Mouse (Mus musculus) hematopoietic stem cell, adult 5-6 weeks (primary cell): ENCODE results near the gene Zmynd8. TPM values are rescaled to one million over a fixed set of nuclear protein-coding genes. Genes with fewer than 3 reads are reported as not detected.

Source experiments
- ATAC-seq, 2 experiments: fragments of 125-278 bp in 1 of 2; replicated peaks in 1 of 2; 2 replicates each; pipeline ENCODE4 v1.8.0; 2016 to 2017; ENCODE audit warnings: inconsistent platforms in 2 of 2, mild to moderate bottlenecking in 2 of 2, moderate number of reproducible peaks in 2 of 2, low read depth in 1 of 2, moderate TSS enrichment in 1 of 2; ENCODE audit not compliant: low FRiP score in 2 of 2, poor library complexity in 2 of 2, severe bottlenecking in 2 of 2, insufficient read depth in 1 of 2, low TSS enrichment in 1 of 2
- total RNA-seq: library from RNA; stranded (forward); fragments of 172-1452, 232-1000 nt; gene quantifications from 2 replicates; pipeline ENCODE4 v1.2.3, GENCODE M21; 2017

The Zmynd8 gene
- total RNA-seq, 1 experiment from 2014 or later: 53.2 TPM

DNA sequence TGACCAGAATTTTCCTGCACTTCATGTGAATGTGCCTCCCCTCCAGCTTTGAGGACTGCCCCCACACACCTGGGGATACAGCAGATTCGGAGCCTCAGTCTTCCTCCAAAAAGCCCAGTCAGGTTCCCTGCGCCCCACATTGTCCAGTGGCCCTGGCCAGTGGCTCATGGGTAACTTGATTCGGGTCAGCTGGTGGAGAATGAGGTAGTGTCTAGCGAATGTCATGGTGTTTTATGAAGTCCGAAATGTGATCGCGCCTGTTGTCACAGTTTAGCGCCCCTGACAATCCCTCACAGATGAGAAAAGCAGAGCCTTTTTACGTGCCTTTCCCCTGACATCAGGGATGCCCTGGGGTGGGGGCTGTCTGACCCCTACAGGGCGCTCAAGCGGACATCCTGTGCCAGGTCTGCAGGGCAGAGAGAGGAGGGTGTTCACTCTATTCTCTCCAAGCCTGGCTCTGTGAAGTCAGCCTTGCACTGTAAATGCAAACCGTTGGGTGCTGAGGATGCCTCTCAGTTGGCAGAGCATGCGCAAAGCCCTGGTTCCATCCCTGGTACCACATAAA, 139.3 kb downstream of the Zmynd8 start:
- no peak for ATAC-seq

DNA sequence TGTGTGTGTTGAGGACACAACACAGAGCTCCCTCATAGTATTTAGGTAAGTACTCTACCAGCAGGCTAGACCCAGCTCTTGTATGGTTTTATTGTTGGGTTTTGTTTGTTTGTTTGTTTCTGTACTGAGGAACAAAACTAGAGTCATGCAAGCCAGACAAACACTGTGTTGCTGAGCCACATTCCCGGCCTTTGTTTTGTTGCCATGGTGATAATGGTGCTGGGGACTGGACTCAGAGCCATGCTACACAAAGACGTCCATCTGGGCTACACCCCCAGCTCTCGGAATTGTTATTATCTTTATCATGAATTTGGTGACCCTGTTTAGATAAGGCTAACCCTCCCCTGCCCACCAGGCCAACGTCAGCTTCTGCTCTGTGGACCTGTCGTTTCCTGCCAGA, 140.3 kb downstream of the Zmynd8 start:
- ATAC-seq: no peak

DNA sequence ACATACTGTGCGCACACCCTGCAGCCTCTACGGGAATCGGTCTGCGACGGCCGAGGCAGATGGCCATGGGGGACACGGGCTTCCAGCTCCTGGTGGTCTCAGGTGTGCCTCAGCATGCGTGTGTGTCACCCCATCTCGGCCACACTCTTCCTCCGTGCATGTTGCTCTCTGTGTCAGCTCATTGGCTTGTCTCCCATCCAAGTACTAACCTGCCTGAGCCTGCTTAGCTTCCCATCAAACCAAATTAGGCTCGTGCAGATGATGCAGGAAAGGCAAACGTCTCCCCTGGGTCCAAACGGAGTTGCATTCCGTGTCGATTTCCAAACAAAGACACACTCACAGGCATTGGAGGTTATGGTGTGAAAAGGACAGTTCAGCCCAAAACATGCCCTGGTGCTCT, 141.0 kb downstream of the Zmynd8 start:
- no peak for ATAC-seq

DNA sequence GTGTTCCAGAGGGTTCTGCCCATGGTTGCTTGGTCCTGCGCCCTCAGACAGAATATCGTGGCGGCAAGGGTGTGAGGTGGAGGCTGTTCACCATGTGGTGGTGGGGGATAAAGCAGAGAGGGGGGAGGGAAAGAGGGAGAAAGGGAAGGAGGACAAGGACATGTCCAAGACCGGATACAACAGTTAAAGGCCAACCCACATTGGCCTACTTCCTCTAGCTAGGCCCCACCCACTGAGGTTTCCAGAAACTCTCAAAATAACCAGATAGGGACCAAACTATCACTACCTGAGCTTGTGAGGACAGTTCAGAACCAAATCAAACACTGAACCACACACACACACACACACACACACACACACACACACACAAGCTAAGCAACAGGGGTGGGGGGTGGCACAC, 146.1 kb downstream of the Zmynd8 start:
- 0 out of 4 replicates have a peak, but pooled peaks of 1 of the 2 experiments have one; percentile 7 for ATAC-seq

DNA sequence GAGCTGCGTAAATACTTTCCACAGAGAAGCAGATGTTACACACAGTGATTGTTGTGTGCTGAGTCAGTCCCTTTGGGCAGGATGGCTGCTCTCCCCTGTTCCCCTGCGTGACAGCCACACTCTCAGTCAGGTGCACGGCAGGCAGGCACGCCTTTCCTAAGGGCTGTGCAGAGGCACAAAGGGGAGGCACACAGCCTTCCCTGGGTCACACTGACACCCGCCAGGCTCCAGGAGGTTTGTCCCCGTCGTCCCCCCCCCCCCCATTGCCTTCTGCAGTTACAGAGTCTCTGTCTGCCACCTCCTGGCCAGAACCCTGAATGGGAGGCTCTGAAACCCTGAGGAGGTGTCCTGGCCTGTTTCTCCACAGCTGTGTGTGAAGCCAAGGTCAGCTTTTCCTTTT, 147.7 kb downstream of the Zmynd8 start:
- peak; percentile 22 to 23; a peak in 3 of 4 replicates for ATAC-seq

DNA sequence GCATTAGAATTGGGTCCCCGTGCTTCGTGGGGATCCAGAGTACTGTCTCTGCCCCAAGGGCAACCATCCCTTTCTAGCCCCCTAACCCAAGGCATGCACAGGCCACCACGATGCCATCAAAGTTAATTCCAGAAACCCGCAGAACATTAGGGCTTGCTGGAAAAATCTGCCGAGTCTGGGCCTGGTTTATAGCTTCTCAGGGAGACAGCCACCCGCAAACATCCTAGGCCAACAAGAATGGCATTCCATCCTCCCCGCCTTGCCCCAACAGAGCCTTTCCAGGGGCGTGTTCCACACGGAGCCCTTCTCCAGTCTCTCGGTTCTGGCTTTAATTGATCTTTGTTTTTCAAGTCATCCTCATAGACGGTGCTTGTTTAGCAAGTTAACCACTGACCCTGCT, 150.4 kb downstream of the Zmynd8 start:
- no peak for ATAC-seq

DNA sequence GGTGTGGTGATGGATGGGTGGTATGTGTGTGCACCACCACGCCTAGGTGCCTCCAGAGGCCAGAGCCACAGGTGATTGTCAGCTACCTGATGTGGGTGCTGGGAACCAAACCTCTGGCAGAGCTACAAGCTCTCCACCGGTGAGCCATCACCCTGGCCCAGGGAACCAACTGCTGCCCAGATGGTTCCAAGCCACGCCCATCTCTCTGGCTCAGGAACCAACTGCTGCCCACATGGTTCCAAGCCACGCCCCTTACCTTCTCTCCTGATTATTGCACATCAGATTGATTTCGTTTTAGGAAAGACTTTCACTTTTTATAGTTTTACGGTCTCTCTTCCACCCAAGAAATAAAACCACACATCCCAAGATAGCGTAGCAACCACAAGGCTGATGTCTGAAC, 150.8 kb downstream of the Zmynd8 start:
- no peak for ATAC-seq

DNA sequence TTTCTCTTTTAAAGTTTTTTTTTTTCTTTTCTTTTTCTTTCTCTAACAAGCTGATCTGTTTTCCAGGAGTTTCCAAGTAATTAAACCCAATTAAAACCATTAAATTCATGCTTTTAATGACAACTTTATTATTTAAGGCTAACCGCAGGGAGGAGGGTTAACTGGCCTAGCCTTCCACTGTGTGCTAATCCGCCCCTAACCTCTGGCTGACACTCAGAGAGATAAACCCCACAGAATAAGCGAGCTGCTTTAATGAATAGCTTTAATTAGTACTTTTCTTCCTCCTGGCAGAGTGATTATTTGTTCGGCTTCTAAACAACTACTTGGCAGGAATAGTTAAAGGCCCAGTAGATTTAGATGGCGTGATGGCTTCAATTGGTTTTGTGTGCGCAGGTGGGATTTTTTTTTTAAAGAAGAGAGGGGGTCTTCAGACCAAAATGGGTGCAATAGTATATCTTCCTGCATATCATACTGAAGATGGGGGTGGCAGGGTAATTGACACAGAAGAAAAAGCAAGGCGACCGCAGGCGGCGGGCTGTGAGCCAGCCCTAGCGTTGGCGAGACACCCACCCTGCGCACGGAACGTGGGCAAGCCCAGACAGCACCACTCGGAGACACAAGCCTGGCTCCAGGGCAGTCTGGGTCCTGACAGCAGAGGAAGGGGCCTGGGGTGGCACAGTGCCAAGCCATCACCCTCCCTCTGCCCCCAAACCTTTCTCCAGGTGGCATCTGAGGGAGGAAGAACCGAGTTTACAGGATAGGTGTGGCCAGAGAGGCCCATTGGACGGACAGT, 153.3 kb downstream of the Zmynd8 start:
- no peak for ATAC-seq

DNA sequence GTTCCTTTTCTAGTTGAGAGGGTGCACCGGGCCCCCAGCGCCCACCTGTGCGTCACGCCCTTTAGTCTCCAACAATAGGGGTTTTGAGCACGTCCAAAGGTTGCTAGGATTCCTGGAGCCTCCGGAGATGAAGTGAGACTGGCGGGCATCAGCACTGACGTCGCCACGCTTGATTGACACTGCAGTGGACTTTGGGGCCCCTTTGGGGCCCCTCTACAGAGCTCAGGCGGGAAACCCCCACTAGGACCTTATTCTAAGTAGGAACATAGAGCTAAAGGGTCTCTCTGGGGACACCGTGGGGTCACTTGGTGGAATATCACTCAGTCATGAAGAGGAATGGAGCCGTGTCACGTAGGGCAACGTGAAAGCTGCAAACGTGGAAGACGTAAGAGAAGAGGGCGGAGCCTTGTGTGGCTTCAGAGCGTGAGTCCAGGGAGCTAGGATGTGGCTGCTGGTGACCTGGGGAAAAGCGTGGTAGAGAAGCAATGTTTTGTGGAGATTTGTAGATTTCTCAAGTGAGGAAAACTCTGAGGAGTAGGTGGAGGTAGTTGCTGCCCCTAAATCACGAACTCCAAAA, 156.5 kb downstream of the Zmynd8 start:
- no peak for ATAC-seq

DNA sequence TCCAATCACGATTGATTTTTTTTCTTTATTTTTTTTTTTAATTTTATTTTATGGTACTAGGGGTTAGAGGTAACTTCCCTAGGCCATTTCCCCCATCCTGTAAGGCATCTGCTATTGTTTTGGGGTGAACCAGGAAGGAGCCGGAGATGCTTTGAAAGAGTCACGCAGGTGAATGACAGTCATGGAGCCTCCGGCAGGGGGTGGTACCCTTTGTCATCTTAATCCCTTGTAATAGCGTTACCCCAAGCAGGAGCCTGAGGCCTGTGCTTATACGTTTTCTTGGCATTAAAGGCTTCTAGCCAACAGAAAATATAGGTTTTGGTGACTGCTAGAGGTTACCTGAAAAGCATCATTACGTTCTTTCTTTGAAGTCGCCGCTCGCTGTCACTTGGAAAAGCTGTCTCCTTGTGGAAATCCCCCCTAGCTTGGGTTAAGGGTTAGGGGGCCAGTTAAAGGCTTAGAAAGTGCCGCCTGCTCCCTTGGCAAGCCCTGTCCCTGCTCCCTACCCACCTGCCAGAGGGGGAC, 157.2 kb downstream of the Zmynd8 start:
- ATAC-seq: no peak

DNA sequence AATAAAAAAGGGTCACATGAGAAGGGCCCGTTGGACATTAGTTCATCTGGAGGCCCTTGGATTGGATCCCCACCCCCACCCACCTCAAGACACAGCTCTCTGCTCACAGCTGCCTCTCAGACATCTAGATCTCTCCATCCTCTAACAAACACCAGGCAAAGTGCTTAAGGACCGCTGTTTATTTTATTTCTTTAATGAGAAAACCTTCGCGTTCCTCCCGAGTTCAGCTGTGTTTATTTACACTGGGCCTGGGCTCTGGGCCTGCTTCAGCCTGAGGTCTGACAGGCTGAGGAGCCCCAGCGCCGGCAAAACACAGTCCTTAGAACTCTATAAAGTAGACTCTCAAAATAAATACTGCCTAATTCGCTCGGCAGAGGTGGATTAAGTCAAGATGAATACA, 157.8 kb downstream of the Zmynd8 start:
- ATAC-seq: no peak

DNA sequence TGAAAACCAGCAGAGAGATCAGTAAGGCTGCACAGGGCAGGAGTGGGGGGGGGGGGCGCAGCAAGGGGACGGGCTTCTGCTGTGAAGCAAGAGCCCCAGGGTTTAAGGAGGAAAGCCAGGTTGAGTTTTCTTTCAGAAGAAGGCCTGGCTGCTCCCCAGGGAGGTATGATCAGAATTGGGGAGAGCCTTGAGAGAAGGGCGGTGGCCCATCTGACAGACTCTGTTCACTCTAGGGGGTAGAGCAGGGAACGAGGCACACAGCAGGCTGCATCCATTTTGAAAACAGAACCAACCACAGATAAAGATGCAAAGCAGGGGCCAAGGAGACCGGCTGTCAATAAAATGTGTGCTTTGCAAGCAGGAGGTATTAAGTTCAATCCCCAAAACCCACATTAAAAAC, 158.4 kb downstream of the Zmynd8 start:
- ATAC-seq: no peak

DNA sequence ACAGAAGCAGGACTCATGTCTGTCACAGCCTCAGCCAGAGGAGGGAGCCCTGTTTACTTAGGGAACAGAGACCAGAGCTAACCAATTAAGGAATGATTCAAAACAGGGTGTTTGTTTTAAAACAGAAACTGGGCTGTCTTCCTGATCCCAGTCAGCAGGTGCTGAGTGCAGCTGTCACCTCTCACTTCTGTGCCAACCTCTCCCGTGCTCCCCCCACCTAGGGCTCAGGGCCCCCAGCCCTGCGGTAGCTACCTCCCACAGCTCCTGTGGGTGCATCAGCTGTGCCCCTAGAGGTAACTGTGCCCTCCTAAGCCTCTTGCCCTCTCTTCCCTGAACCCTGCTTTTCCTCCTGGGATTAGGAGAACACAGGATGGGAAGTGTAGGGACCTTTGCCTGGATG, 162.5 kb downstream of the Zmynd8 start:
- no peak for ATAC-seq

Other genes starting within 250 kb of the Zmynd8 start
- gene Ncoa3, start 93.6 kb upstream of the Zmynd8 start, total RNA-seq: 31.0 and 35.7 TPM in 2 replicates